Mouse (Mus musculus) urinary bladder, postnatal 14 days (tissue): Measurements from ENCODE around the gene Camta2.

Experiments
- DNase-seq: peaks from one replicate; pipeline ENCODE4 v3.0.0; 2021; ENCODE audit warnings: low spot score

The Camta2 gene

GRCm38 (mm10) chr11:70693504-70693903, 5.6 kb upstream of the Camta2 start:
- DNase-seq = no peak

DNA sequence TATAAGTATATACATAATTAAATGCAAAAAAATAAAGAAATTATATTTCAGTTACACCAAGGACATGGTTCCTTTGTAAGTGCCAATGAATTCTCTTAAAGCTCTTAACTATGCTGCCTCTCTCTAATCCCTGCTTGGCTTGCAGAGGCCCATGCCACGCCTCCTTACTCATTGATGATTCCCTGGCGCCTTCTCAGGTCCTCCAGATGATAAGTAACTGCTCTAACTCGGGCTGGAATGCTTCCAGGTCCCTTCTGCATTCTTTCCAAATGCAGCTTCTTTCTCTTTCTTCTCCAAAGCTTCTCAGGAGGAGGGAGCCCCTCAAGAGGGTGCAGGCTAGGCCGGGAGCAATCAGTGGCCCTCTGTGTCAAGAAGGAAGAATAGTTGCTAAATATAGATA, 1.7 kb upstream of the Camta2 start:
- DNase-seq = peak; percentile 27

GRCm38 (mm10) chr11:70688372-70688771, 467 bp upstream of the Camta2 start:
- no peak for DNase-seq

DNA sequence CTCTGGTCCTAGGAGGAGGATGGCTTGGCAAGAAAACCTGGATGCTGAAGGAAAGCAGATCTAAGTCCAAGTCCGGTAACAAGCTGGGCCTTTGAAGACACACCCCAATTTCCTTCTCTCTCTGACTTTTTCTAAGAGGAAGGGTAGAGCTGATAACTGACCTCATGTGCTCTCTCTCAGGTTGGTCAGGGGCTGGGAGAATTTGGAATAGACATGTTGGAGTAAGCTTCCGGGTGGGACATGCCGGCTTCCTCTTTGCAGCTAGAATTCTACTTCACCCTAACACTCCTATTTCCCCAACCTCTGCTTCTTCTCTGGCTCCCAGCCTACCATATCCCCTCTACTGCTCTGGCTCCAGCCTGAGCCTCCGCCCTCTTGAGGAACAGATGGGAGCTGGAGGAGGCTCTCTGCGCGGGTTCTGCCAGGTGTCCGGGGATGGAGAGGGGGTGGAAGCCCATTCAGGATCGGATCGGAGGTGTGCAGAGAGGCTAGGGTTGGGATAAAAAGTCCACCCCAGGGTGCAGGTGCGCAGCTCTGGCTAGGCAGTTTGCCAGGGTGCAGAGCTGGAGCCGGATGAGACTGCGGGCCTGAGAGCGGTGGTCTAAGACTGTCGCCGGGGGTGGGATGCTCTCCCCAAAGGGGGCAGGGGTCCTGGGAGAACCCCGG, 871 bp downstream of the Camta2 start:
- DNase-seq = peak; percentile 22

DNA sequence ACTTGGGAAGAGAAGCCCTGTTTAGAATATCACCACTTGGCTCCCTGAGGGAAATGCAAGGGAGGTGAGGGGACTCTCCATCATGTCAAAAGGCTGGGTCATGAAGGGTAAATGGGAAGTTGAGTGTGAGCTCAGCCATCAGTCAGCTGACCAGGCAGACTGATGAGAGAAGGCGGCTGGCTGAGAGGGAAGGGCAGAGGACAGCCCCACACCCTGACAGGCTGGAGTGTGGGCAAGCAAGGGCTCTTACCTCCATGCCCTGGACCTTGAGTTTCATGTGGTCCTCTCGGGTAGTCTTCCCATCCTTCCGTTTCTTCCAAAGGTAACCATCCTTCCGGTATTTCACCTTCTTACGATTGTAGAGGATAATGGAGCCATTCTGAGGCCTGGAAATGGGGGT, 4.3 kb downstream of the Camta2 start:
- DNase-seq = no peak

DNA sequence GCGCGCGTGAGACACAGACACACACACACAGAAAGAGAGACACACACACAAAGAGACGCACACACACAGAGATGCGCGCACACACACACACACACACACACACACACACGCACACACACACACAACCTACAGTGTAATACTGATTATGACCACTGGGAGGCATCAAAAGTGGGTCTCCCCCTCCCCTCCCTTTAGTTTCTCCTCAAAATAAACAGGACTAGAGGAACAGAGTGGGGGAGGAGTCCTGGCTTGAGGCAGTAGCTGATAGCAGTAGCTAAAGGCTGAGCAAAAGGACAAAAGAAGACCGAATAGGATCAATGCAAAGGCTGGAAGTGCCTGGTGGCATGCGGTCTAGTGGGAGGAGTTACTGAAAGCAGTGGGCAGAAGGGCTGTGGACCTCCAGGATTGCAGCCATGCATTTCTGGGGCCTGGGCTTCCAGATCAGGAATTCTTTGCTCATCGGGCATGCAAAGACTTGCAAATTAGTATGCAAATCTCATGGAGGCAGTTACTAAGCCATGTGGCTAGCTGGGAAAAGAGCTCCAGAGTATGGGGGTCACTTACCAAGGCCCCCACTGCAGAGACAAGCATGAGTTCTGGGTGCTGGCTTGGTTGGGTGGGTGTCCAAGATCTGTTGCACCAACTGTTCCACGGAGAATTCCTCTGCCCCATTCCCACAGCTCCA, 5.9 kb downstream of the Camta2 start:
- DNase-seq = no peak

DNA sequence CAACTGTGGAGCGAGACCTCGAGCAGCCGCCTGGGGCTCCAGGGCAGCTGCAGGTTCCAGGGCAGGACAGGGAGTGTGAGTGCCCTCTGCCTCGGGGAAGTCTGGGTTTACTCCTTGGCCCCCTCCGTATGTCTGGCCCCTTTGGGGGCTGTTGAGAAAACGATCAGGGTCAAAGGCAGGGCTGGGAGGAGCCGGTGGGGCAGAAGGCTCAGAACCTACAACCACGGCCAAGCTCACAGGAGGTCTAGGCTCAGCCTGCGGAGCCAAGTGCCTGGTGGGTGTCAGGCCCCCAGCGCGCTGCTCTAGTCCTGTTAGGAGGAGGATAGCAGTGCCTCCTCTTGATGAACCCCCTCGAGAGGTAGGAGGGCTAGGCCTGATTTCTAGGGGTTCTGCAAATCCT, 6.7 kb downstream of the Camta2 start:
- no peak for DNase-seq

- DNase-seq = no peak
These were observed 8.0 kb downstream of the Camta2 start for GRCm38 (mm10) chr11:70679894-70680293.

DNA sequence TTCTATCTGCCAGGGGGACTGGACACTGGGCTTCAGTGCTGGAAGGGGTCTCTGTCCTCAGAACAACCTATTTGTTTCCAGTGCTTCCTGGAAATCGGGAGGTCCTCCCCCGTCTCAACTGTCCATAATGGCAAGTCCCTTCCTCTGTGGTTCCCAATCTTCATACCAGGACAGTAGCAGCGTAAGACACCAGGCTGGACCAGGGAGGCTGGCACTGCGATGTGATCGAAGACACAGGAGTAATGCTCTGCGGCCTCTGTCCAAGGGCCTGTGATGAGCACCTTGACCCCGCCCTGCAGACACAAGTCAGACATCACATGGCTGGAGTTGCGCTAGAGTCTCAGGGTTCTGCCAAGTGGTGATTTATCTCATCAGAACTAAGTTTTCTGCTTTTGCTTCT, 8.5 kb downstream of the Camta2 start:
- DNase-seq = no peak

DNA sequence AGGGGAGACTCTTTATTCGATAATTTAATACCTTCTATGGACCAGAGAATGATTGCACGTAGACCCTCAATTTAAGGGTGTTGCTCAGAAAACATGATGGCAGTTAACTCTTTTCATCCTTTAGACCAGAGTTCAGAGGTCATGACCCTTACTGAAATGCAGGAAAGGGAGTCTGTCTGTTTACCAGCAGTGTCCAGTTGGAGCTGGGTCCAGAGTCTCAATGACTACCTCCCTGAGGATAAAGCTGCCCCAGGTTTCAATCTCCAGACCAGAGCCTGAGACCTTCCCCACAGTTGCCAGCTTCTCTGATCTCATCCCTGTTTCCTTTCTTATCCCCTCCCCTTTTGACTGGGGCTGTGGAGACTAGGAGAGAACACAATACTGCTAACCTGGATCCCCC, 9.3 kb downstream of the Camta2 start:
- no peak for DNase-seq

GRCm38 (mm10) chr11:70678092-70678491, 9.8 kb downstream of the Camta2 start:
- no peak for DNase-seq

GRCm38 (mm10) chr11:70674501-70674900, 13.4 kb downstream of the Camta2 start:
- DNase-seq = no peak

- no peak for DNase-seq
These were observed 13.9 kb downstream of the Camta2 start for GRCm38 (mm10) chr11:70674014-70674413.

GRCm38 (mm10) chr11:70671333-70672047, 16.4 kb downstream of the Camta2 start:
- DNase-seq = no peak

GRCm38 (mm10) chr11:70670483-70670882, 17.4 kb downstream of the Camta2 start:
- no peak for DNase-seq

DNA sequence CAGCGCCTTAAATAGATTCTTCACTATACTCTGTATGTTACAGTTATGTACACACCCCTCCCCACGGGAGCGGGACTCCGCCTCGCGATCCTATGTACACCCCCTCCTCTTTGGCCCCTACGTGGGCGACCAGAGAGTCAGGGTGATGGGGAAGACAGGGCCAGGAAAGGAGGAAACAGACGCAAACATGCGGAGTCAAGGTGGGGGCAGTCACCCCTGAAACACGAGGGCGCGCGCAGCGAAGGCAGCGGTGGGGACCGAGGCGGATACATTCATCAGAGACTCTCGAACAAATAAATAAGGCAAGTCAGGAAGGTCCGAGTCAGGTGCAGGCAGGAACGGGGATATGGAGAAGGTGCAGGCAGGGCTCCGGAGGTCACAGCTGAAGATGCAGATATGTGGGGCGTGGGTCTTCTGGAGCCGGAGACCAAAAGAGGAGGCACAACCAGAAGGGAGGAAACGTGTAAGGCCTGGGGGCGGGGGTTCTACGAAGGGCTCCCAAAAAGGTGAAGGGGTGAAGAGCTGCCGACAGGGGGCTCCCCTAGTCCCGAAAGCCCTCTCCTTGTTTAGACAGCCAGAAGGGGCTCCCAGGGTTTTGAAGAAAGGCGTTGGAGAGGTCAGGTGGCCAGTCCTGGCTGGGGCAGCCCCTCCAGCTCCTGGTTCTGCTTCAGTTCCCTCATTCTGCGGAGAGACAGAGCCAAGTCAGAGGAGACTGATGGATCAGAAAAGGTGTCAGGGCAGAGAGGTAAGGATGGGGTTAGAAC, 18.1 kb downstream of the Camta2 start:
- DNase-seq = peak; percentile 81

- DNase-seq = peak; percentile 98
These were observed 19.0 kb downstream of the Camta2 start, which contains the start of gene Spag7 for GRCm38 (mm10) chr11:70668771-70669505. Gene Spag7 (minus strand): TSS chr11:70669416.

DNA sequence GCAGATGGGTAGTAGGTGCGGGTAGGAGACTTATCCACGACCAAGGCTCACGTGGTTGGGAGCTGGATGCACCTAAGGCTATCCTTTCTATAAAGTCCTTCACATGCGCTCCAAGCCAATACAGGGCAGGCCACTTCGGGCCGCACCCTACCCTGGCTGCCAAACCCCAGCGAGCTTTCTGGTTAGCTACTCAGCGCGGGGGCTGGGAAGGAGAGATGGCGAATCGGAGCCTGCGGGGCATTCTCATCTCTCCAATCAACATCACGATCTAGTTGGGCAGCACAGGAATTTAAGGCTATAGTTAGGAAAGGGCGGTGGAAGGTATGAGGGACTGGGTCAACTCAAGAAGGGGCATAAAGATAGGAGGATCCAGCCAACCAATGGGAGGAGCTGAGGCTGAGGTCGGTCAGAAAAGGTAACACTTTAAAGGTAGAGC, 19.6 kb downstream of the Camta2 start:
- DNase-seq = peak; percentile 83

- DNase-seq = no peak
These were observed 20.4 kb downstream of the Camta2 start for GRCm38 (mm10) chr11:70667271-70668150.

- DNase-seq = no peak
These were observed 21.2 kb downstream of the Camta2 start for GRCm38 (mm10) chr11:70666687-70667086.

GRCm38 (mm10) chr11:70664741-70665140, 23.2 kb downstream of the Camta2 start:
- no peak for DNase-seq
